Mouse (Mus musculus): ENCODE results near the gene Ephb6. TPM values are rescaled to one million over a fixed set of nuclear protein-coding genes. Genes with fewer than 3 reads are reported as not detected.

Gene Ephb6
- polyA plus RNA-seq, 1 experiment from 2014 or later, result 38.5 TPM

- Histone ChIP-seq H3K27ac (replicated peaks; ENCODE audit: low read depth, low read length) (peak overlapping the region; percentile 92; the same call in 1 of the 2 replicates), H3K4me2 (ENCODE audit: low read length) (peak overlapping the region; percentile 91), H3K9me3 (ENCODE audit: control insufficient read depth, low read length) (no peaks in the 10 kb centered on the region), H3K9ac (replicated peaks; ENCODE audit: low read length) (peak overlapping the region; percentile 90), H3K36me3 (ENCODE audit: control insufficient read depth, insufficient read depth, low read length) (no peaks in the 10 kb centered on the region), H3K27me3 (ENCODE audit: control insufficient read depth, insufficient read depth, low read length) (no peaks in the 10 kb centered on the region), H3K4me3 (replicated peaks; ENCODE audit: low read depth, low read length) (peak overlapping the region; percentile 73), H3K4me1 (ENCODE audit: control insufficient read depth, insufficient read depth, low read length) (peaks cover 20% of the 10 kb centered on the region)
- ATAC-seq (ENCODE audit: low FRiP score, low TSS enrichment) (no peak), DNase-seq (peak; percentile 35)
- 10% methylated on average over 4 of the region's 4 CpGs for WGBS
Measured at GRCm38 (mm10) chr6:41606214-41606613, 932 bp downstream of the Ephb6 start.

- no peaks in the 10 kb centered on the region for H3K9me3 ChIP-seq (ENCODE audit: control insufficient read depth, low read length)
- no peak overlapping the region for H3K27ac ChIP-seq (replicated peaks; ENCODE audit: low read depth, low read length)
- H3K4me3 ChIP-seq (replicated peaks; ENCODE audit: low read depth, low read length), result 0 out of 2 replicates have a peak overlapping the region, but pooled peaks have one; percentile 5
- H3K4me1 ChIP-seq (ENCODE audit: control insufficient read depth, insufficient read depth, low read length), result peaks cover 20% of the 10 kb centered on the region
- H3K27me3 ChIP-seq (ENCODE audit: control insufficient read depth, insufficient read depth, low read length), result no peaks in the 10 kb centered on the region
- H3K36me3 ChIP-seq (ENCODE audit: control insufficient read depth, insufficient read depth, low read length), result 0 out of 2 replicates have a peak, but pooled peaks cover 2% of the 10 kb centered on the region
- H3K4me2 ChIP-seq (ENCODE audit: low read length), result peak overlapping the region; percentile 91
- DNase-seq, result no peak
- ATAC-seq (ENCODE audit: low FRiP score, low TSS enrichment), result no peak
- H3K9ac ChIP-seq (replicated peaks; ENCODE audit: low read length), result no peak overlapping the region
- 60% methylated on average over 5 of the region's 5 CpGs for WGBS
Measured at GRCm38 (mm10) chr6:41607637-41608036, 2.4 kb downstream of the Ephb6 start.

DNA sequence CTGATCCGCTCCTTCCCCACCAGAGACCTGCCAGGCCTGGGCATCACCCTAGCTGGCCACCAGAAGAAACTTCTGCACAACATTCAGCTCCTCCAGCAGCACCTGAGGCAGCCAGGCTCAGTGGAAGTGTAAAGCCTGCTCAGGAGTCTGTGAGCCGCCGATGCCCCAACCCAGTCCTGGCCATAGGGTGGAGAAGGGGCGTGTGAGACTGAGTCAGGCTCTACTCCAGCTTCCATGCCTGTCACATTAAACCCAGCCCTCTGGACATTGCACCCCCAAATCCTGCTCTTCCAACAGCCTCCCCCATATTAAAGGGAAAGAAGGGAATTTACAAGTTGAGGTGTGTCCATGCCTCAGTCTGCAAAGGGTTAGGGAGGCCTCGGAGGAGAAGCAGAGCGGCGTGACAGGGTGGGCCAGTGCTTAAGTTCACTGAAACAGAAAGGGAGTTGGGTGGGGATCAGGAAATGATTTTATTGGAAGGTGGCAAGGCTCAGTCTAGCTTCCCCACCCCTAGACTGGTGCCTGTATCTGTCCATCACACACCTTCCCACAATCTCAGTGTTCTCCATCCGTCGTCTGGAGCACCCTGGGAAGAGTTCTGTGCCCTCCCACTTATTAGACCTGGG is 15.0 kb downstream of the Ephb6 start:
- Histone ChIP-seq H3K36me3 (ENCODE audit: control insufficient read depth, insufficient read depth, low read length) (peaks cover 38% of the 10 kb centered on the region), H3K4me3 (replicated peaks; ENCODE audit: low read depth, low read length) (no peak overlapping the region), H3K9me3 (ENCODE audit: control insufficient read depth, low read length) (no peaks in the 10 kb centered on the region), H3K4me1 (ENCODE audit: control insufficient read depth, insufficient read depth, low read length) (no peaks in the 10 kb centered on the region), H3K4me2 (ENCODE audit: low read length) (no peak overlapping the region), H3K27me3 (ENCODE audit: control insufficient read depth, insufficient read depth, low read length) (no peaks in the 10 kb centered on the region), H3K9ac (replicated peaks; ENCODE audit: low read length) (no peak overlapping the region), H3K27ac (replicated peaks; ENCODE audit: low read depth, low read length) (no peak overlapping the region)
- WGBS, result 93% methylated on average over 9 of the region's 9 CpGs
- ATAC-seq (ENCODE audit: low FRiP score, low TSS enrichment) (no peak), DNase-seq (no peak)

DNA sequence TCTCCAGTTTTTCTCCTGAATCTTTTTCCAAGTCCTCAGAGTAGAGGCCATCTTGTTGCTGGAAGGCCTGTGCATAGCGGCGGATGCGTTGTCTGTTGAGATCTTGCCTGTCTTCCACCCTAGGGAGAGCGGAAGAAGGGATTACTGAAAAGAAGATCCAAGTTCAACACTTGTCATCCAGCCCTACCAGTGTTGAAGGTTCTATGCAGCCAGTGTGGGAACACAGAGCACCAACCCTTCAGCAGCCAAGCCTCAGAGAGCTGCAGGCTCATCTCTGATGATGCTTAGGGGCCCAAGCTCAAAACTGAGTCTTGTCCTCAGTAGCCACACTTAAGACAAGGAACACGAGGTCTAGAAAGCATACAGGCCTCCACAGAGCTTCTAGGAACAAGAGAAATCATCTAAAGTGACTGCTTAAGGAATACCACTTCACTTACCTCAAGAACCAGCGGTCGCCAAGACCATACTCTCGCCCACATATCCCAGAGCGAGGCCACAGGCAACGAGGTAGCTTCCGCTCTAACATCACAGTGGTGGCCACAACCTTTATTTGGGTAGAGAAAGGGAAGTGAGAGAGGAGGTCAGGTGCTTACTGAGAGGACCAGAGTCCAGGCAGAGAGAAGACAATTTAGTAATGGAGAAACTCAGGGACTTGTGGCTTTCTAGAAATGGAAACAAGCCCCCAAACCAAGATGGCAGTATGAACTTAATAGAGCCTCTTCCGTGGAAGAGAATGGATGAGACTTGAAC is 16.1 kb downstream of the Ephb6 start:
- no peaks in the 10 kb centered on the region for H3K9me3 ChIP-seq (ENCODE audit: control insufficient read depth, low read length)
- no peak overlapping the region for H3K4me3 ChIP-seq (replicated peaks; ENCODE audit: low read depth, low read length)
- 92% methylated on average over 12 of the region's 12 CpGs for WGBS
- H3K4me1 ChIP-seq (ENCODE audit: control insufficient read depth, insufficient read depth, low read length), result no peaks in the 10 kb centered on the region
- ATAC-seq (ENCODE audit: low FRiP score, low TSS enrichment) (no peak), DNase-seq (no peak)
- no peak overlapping the region for H3K9ac ChIP-seq (replicated peaks; ENCODE audit: low read length)
- H3K27ac ChIP-seq (replicated peaks; ENCODE audit: low read depth, low read length), result no peak overlapping the region
- no peaks in the 10 kb centered on the region for H3K27me3 ChIP-seq (ENCODE audit: control insufficient read depth, insufficient read depth, low read length)
- H3K4me2 ChIP-seq (ENCODE audit: low read length), result no peak overlapping the region
- peaks cover 34% of the 10 kb centered on the region for H3K36me3 ChIP-seq (ENCODE audit: control insufficient read depth, insufficient read depth, low read length)

GRCm38 (mm10) chr6:41622661-41623060 is 17.4 kb downstream of the Ephb6 start:
- no peak overlapping the region for H3K4me2 ChIP-seq (ENCODE audit: low read length)
- ATAC-seq (ENCODE audit: low FRiP score, low TSS enrichment) (no peak; the same call in 1 of the 2 replicates), DNase-seq (peak; percentile 19)
- H3K36me3 ChIP-seq (ENCODE audit: control insufficient read depth, insufficient read depth, low read length), result peaks cover 21% of the 10 kb centered on the region
- WGBS, result 63% methylated on average over 9 of the region's 9 CpGs
- no peaks in the 10 kb centered on the region for H3K9me3 ChIP-seq (ENCODE audit: control insufficient read depth, low read length)
- no peaks in the 10 kb centered on the region for H3K27me3 ChIP-seq (ENCODE audit: control insufficient read depth, insufficient read depth, low read length)
- H3K4me1 ChIP-seq (ENCODE audit: control insufficient read depth, insufficient read depth, low read length), result no peaks in the 10 kb centered on the region
- H3K27ac ChIP-seq (replicated peaks; ENCODE audit: low read depth, low read length), result no peak overlapping the region
- no peak overlapping the region for H3K9ac ChIP-seq (replicated peaks; ENCODE audit: low read length)
- no peak overlapping the region for H3K4me3 ChIP-seq (replicated peaks; ENCODE audit: low read depth, low read length)

GRCm38 (mm10) chr6:41628180-41628579 is 22.9 kb downstream of the Ephb6 start:
- no peaks in the 10 kb centered on the region for H3K36me3 ChIP-seq (ENCODE audit: control insufficient read depth, insufficient read depth, low read length)
- no peak overlapping the region for H3K9ac ChIP-seq (replicated peaks; ENCODE audit: low read length)
- no peaks in the 10 kb centered on the region for H3K9me3 ChIP-seq (ENCODE audit: control insufficient read depth, low read length)
- no peak for DNase-seq
- H3K4me2 ChIP-seq (ENCODE audit: low read length), result no peak overlapping the region
- no peaks in the 10 kb centered on the region for H3K4me1 ChIP-seq (ENCODE audit: control insufficient read depth, insufficient read depth, low read length)
- no peak for ATAC-seq (ENCODE audit: low FRiP score, low TSS enrichment)
- 76% methylated on average over 1 of the region's 1 CpGs for WGBS
- H3K4me3 ChIP-seq (replicated peaks; ENCODE audit: low read depth, low read length), result no peak overlapping the region
- no peak overlapping the region for H3K27ac ChIP-seq (replicated peaks; ENCODE audit: low read depth, low read length)
- no peaks in the 10 kb centered on the region for H3K27me3 ChIP-seq (ENCODE audit: control insufficient read depth, insufficient read depth, low read length)

DNA sequence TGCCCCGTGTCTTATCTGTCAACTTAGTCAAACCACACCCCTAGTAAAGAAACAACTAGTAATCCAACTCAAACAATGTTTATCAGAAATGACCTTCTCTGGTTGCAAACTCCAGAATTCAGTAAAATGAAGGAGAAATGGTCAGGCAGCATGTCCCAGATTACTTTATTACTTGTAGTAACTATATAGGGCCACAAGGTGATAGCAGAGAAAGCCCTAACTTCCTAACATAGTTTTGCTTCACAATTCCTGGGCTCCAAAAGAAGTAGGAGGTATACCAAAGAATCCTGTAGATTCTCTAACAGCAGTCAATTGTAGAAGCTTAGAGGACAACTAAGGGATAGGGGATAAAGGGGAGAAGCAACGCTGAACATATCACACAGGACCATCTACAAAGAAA is 25.5 kb downstream of the Ephb6 start:
- Histone ChIP-seq H3K9me3 (ENCODE audit: control insufficient read depth, low read length) (no peaks in the 10 kb centered on the region), H3K27ac (replicated peaks; ENCODE audit: low read depth, low read length) (no peak overlapping the region), H3K4me2 (ENCODE audit: low read length) (no peak overlapping the region), H3K4me3 (replicated peaks; ENCODE audit: low read depth, low read length) (no peak overlapping the region), H3K36me3 (ENCODE audit: control insufficient read depth, insufficient read depth, low read length) (no peaks in the 10 kb centered on the region), H3K4me1 (ENCODE audit: control insufficient read depth, insufficient read depth, low read length) (no peaks in the 10 kb centered on the region), H3K9ac (replicated peaks; ENCODE audit: low read length) (no peak overlapping the region), H3K27me3 (ENCODE audit: control insufficient read depth, insufficient read depth, low read length) (no peaks in the 10 kb centered on the region)
- 78% methylated on average over 2 of the region's 2 CpGs for WGBS
- DNase-seq (no peak), ATAC-seq (ENCODE audit: low FRiP score, low TSS enrichment) (no peak)

GRCm38 (mm10) chr6:41631549-41631948 is 26.3 kb downstream of the Ephb6 start:
- ATAC-seq (ENCODE audit: low FRiP score, low TSS enrichment) (no peak), DNase-seq (no peak)
- H3K4me1 ChIP-seq (ENCODE audit: control insufficient read depth, insufficient read depth, low read length), result no peaks in the 10 kb centered on the region
- H3K36me3 ChIP-seq (ENCODE audit: control insufficient read depth, insufficient read depth, low read length), result no peaks in the 10 kb centered on the region
- 86% methylated on average over 4 of the region's 4 CpGs for WGBS
- no peak overlapping the region for H3K27ac ChIP-seq (replicated peaks; ENCODE audit: low read depth, low read length)
- H3K9ac ChIP-seq (replicated peaks; ENCODE audit: low read length), result no peak overlapping the region
- H3K27me3 ChIP-seq (ENCODE audit: control insufficient read depth, insufficient read depth, low read length), result no peaks in the 10 kb centered on the region
- no peak overlapping the region for H3K4me2 ChIP-seq (ENCODE audit: low read length)
- no peaks in the 10 kb centered on the region for H3K9me3 ChIP-seq (ENCODE audit: control insufficient read depth, low read length)
- no peak overlapping the region for H3K4me3 ChIP-seq (replicated peaks; ENCODE audit: low read depth, low read length)

DNA sequence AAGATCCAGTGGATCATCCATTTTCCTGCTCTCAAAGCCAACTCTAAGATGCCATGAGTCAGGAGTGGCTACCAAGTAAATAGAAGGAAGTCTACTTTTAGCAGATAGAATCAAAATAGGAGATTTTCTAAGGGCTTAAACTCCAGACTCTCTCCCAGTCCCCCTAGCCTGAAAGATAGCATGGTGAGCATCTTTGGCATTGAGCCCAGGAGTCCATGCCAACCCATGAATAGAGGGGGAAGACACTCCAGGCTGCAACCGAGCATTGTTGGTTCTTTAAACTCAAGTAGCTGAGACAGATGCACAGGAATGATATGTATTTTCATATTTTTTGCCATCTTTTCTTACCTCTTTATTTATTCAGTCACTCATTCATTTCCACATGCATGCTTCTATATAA is 29.9 kb downstream of the Ephb6 start:
- H3K4me1 ChIP-seq (ENCODE audit: control insufficient read depth, insufficient read depth, low read length), result no peaks in the 10 kb centered on the region
- no peak overlapping the region for H3K27ac ChIP-seq (replicated peaks; ENCODE audit: low read depth, low read length)
- ATAC-seq (ENCODE audit: low FRiP score, low TSS enrichment) (no peak), DNase-seq (peak; percentile 25)
- H3K9ac ChIP-seq (replicated peaks; ENCODE audit: low read length), result no peak overlapping the region
- H3K4me3 ChIP-seq (replicated peaks; ENCODE audit: low read depth, low read length), result no peak overlapping the region
- H3K4me2 ChIP-seq (ENCODE audit: low read length), result no peak overlapping the region
- H3K9me3 ChIP-seq (ENCODE audit: control insufficient read depth, low read length), result no peaks in the 10 kb centered on the region
- H3K36me3 ChIP-seq (ENCODE audit: control insufficient read depth, insufficient read depth, low read length), result no peaks in the 10 kb centered on the region
- H3K27me3 ChIP-seq (ENCODE audit: control insufficient read depth, insufficient read depth, low read length), result no peaks in the 10 kb centered on the region
- 47% methylated on average over 1 of the region's 1 CpGs for WGBS

All from midbrain, embryonic 14.5 days (tissue).